Mouse (Mus musculus): ENCODE results near the gene Olfr1336. TPM values are rescaled to one million over a fixed set of nuclear protein-coding genes. Genes with fewer than 3 reads are reported as not detected.

Olfr1336 gene
- polyA plus RNA-seq, 1 experiment from 2014 or later = not detected

DNA sequence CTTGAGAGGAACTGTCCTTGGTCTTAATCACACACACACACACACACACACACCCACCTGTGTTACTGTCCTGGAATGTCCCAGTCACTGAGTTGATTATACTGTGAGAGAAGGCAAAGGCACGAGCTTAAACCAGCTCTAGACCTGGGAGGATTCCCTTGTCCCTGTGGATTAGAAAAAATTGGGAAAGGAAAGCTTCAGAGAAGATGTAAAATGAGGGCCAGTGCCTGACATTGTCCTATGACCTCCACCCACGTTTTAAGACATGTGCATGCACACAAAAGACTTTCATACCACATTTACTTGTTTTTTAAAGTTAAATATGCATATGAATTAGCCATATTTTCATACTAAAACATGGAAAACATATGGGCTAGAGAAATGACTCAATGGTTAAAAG lies 30.9 kb downstream of the Olfr1336 start, which contains the start of gene Olfr5:
TSS of gene Olfr5 (minus strand) at position 101 of the 400 bp plus-strand sequence.
- TF ChIP-seq EP300 (IDR thresholded peaks at IDR 0.05; ENCODE audit: low read depth) (no peak), CTCF (IDR thresholded peaks at IDR 0.05; ENCODE audit: low read depth) (no peak)
- DNase-seq (no peak), ATAC-seq (no peak)
- H3K9me3 ChIP-seq (ENCODE audit: low read length) = no peaks in the 10 kb centered on the region
- no peaks in the 10 kb centered on the region for H3K36me3 ChIP-seq (replicated peaks; ENCODE audit: insufficient read depth, low read length)
- H3K4me3 ChIP-seq (ENCODE audit: low read depth, low read length) = no peak within 1 kb of the TSS
- no peaks in the 10 kb centered on the region for H3K4me1 ChIP-seq (ENCODE audit: insufficient read depth)
- H3K27me3 ChIP-seq (ENCODE audit: insufficient read depth, low read length) = no peaks in the 10 kb centered on the region
- H3K27ac ChIP-seq (ENCODE audit: low read depth) = no peak within 1 kb of the TSS
- H3K9ac ChIP-seq (replicated peaks) = no peak within 1 kb of the TSS
- 17% methylated on average over 2 of the region's 2 CpGs for WGBS (ENCODE audit: insufficient replicate concordance)
- H3K4me2 ChIP-seq (ENCODE audit: low read depth, low read length) = no peak within 1 kb of the TSS

DNA sequence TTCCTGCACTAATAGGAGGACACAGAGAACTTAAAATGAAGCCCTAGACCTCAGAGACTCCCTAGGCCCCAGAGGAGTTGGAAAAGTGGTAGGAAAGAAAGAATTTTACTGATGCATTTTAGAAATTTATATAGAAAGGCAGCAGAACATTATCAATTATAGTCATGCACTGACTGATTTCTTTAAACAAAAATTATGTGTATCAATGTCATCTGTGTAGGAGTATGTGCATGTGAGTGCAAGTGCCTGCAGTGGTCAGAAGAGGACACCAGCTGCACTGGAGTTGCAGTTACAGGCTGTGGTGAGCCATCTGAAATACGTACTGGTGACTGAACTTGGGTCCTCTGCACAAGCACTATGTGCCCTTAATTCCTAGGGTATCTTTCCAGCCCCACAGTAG lies 43.7 kb downstream of the Olfr1336 start, which contains the start of gene Olfr1347:
TSS of gene Olfr1347 (minus strand) at position 101 of the 400 bp plus-strand sequence.
- H3K4me1 ChIP-seq (ENCODE audit: insufficient read depth) = no peaks in the 10 kb centered on the region

DNA sequence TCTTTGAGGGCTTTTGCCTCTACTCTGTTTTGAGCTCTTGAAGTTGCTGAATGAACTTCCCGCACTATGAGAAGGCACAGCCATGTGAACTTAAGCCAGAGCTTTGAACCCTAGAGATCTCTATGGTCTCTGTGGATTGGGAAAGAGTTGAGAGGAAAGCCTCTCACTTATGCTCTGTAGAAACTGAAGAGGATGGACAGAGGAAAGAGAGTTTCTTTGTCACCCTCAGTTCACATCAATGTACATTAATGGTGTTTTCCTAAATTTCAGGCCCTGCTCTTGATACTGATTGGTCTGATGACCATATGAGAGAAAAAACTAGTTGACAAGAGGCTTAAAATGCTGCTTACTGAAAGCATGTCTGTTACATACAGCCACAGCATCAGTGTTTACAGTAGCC lies 52.7 kb downstream of the Olfr1336 start, which contains the start of gene Olfr1348:
TSS of gene Olfr1348 (minus strand) at position 101 of the 400 bp plus-strand sequence.
- H3K4me2 ChIP-seq (ENCODE audit: low read depth, low read length) = no peak within 1 kb of the TSS
- ATAC-seq = no peak
- H3K36me3 ChIP-seq (replicated peaks; ENCODE audit: insufficient read depth, low read length) = no peaks in the 10 kb centered on the region
- no peaks in the 10 kb centered on the region for H3K4me1 ChIP-seq (ENCODE audit: insufficient read depth)
- no peaks in the 10 kb centered on the region; the same call in 1 of the 2 replicates for H3K9me3 ChIP-seq (ENCODE audit: low read length)
- H3K27me3 ChIP-seq (ENCODE audit: insufficient read depth, low read length) = no peaks in the 10 kb centered on the region
- H3K27ac ChIP-seq (ENCODE audit: low read depth) = no peak within 1 kb of the TSS
- no peak within 1 kb of the TSS for H3K4me3 ChIP-seq (ENCODE audit: low read depth, low read length)
- no peak for DNase-seq
- no peak for TF ChIP-seq EP300 (IDR thresholded peaks at IDR 0.05; ENCODE audit: low read depth)
- no peak for TF ChIP-seq CTCF (IDR thresholded peaks at IDR 0.05; ENCODE audit: low read depth)
- WGBS (ENCODE audit: insufficient replicate concordance) = 80% methylated on average over 1 of the region's 1 CpGs
- no peak within 1 kb of the TSS for H3K9ac ChIP-seq (replicated peaks)

More for the DNA sequence above, 43.7 kb downstream of the Olfr1336 start, which contains the start of gene Olfr1347:
- Histone ChIP-seq H3K9me3 (ENCODE audit: low read length) (peaks cover 3% of the 10 kb centered on the region; the same call in 1 of the 2 replicates), H3K27ac (ENCODE audit: low read depth) (no peak within 1 kb of the TSS), H3K9ac (replicated peaks) (no peak within 1 kb of the TSS), H3K4me3 (ENCODE audit: low read depth, low read length) (no peak within 1 kb of the TSS), H3K27me3 (ENCODE audit: insufficient read depth, low read length) (no peaks in the 10 kb centered on the region), H3K4me2 (ENCODE audit: low read depth, low read length) (no peak within 1 kb of the TSS), H3K36me3 (replicated peaks; ENCODE audit: insufficient read depth, low read length) (no peaks in the 10 kb centered on the region)
- WGBS (ENCODE audit: insufficient replicate concordance) = 47% methylated on average over 1 of the region's 1 CpGs
- ATAC-seq (no peak), DNase-seq (no peak)
- TF ChIP-seq CTCF (IDR thresholded peaks at IDR 0.05; ENCODE audit: low read depth) (no peak), EP300 (IDR thresholded peaks at IDR 0.05; ENCODE audit: low read depth) (no peak)

Other genes starting within 250 kb of the Olfr1336 start
- not detected in 2 replicates for gene Zscan5b, start 233.9 kb upstream of the Olfr1336 start, polyA plus RNA-seq (2015; fragmentation: Nextera tagmentation; extraction: Ambion mirVana)
- gene Epp13, start 203.5 kb upstream of the Olfr1336 start, polyA plus RNA-seq (2015; fragmentation: Nextera tagmentation; extraction: Ambion mirVana) = not detected in 2 replicates
- gene Zfp667, start 169.6 kb upstream of the Olfr1336 start, polyA plus RNA-seq (2015; fragmentation: Nextera tagmentation; extraction: Ambion mirVana) = 1.1 and 1.4 TPM in 2 replicates
- 0.36 and 0.41 TPM in 2 replicates for gene Zfp583, start 124.9 kb upstream of the Olfr1336 start, polyA plus RNA-seq (2015; fragmentation: Nextera tagmentation; extraction: Ambion mirVana)
- 0.06 TPM in 1 of 2 replicates, not detected in the other for gene Gm3854, start 112.4 kb upstream of the Olfr1336 start, polyA plus RNA-seq (2015; fragmentation: Nextera tagmentation; extraction: Ambion mirVana)
- gene Zfp78, start 92.9 kb upstream of the Olfr1336 start, polyA plus RNA-seq (2015; fragmentation: Nextera tagmentation; extraction: Ambion mirVana) = 0.25 and 0.46 TPM in 2 replicates
- 0.75 and 0.86 TPM in 2 replicates for gene Zfp28, start 72.9 kb upstream of the Olfr1336 start, polyA plus RNA-seq (2015; fragmentation: Nextera tagmentation; extraction: Ambion mirVana)
- gene Smim17, start 57.5 kb upstream of the Olfr1336 start, polyA plus RNA-seq (2015; fragmentation: Nextera tagmentation; extraction: Ambion mirVana) = not detected in 2 replicates
- gene Gm20715, start 45.9 kb upstream of the Olfr1336 start, polyA plus RNA-seq (2015; fragmentation: Nextera tagmentation; extraction: Ambion mirVana) = not detected in 2 replicates
- gene Olfr1344, start 17.5 kb upstream of the Olfr1336 start, polyA plus RNA-seq (2015; fragmentation: Nextera tagmentation; extraction: Ambion mirVana) = not detected in 2 replicates
- not detected in 2 replicates for gene Olfr1346, start 10.9 kb downstream of the Olfr1336 start, polyA plus RNA-seq (2015; fragmentation: Nextera tagmentation; extraction: Ambion mirVana)
- not detected in 2 replicates for gene Olfr5, start 30.8 kb downstream of the Olfr1336 start, polyA plus RNA-seq (2015; fragmentation: Nextera tagmentation; extraction: Ambion mirVana)
- not detected in 2 replicates for gene Olfr1347, start 43.6 kb downstream of the Olfr1336 start, polyA plus RNA-seq (2015; fragmentation: Nextera tagmentation; extraction: Ambion mirVana)
- gene Olfr1348, start 52.6 kb downstream of the Olfr1336 start, polyA plus RNA-seq (2015; fragmentation: Nextera tagmentation; extraction: Ambion mirVana) = not detected in 2 replicates
- gene Olfr1349, start 66.8 kb downstream of the Olfr1336 start, polyA plus RNA-seq (2015; fragmentation: Nextera tagmentation; extraction: Ambion mirVana) = not detected in 2 replicates
- gene Olfr1350, start 108.7 kb downstream of the Olfr1336 start, polyA plus RNA-seq (2015; fragmentation: Nextera tagmentation; extraction: Ambion mirVana) = not detected in 2 replicates
- gene Zim1, start 240.3 kb downstream of the Olfr1336 start, polyA plus RNA-seq (2015; fragmentation: Nextera tagmentation; extraction: Ambion mirVana) = 0.71 and 0.90 TPM in 2 replicates